Mouse (Mus musculus) skeletal muscle tissue, adult 2 months (tissue): ENCODE measurements around the gene Gm17720.
A peak's percentile ranks its signal among the peaks of the same experiment; 100 is the strongest.

ENCODE experiments used
- DNase-seq: peaks from one replicate; pipeline ENCODE4 v3.0.0-alpha.2; 2012; ENCODE audit warnings: low read depth, low spot score

Gene Gm17720

GRCm38 (mm10) chr8:110102653-110103052 is at the start of gene Gm17720:
TSS of gene Gm17720 (minus strand) at chr8:110102753.
- no peak for DNase-seq

GRCm38 (mm10) chr8:110145538-110145937 is 43.0 kb upstream of the Gm17720 start:
- DNase-seq, result peak; percentile 9

GRCm38 (mm10) chr8:110140770-110141169 is 38.2 kb upstream of the Gm17720 start:
- no peak for DNase-seq

- DNase-seq, result no peak
These were observed 37.6 kb upstream of the Gm17720 start for GRCm38 (mm10) chr8:110140156-110140555.

- peak; percentile 7 for DNase-seq
These were observed 33.0 kb upstream of the Gm17720 start for GRCm38 (mm10) chr8:110135515-110135914.

- DNase-seq, result no peak
These were observed 31.7 kb upstream of the Gm17720 start for GRCm38 (mm10) chr8:110134236-110134635.

GRCm38 (mm10) chr8:110130537-110130936 is 28.0 kb upstream of the Gm17720 start:
- peak; percentile 62 for DNase-seq

GRCm38 (mm10) chr8:110119715-110120114 is 17.2 kb upstream of the Gm17720 start:
- DNase-seq, result no peak

- DNase-seq, result no peak
These were observed 877 bp downstream of the Gm17720 start for GRCm38 (mm10) chr8:110101676-110102075.

GRCm38 (mm10) chr8:110100907-110101306 is 1.6 kb downstream of the Gm17720 start, which contains the start of gene Gm21964:
TSS of gene Gm21964 (plus strand) at chr8:110101207.
- DNase-seq, result no peak

- DNase-seq, result peak; percentile 12
These were observed 10.7 kb downstream of the Gm17720 start for GRCm38 (mm10) chr8:110091869-110092268.

GRCm38 (mm10) chr8:110082416-110083105 is 20.0 kb downstream of the Gm17720 start:
- no peak for DNase-seq

- DNase-seq, result peak; percentile 53
These were observed 23.0 kb downstream of the Gm17720 start, which contains the start of gene Zfp612 for GRCm38 (mm10) chr8:110079282-110080221. TSS of gene Zfp612 (plus strand) at chr8:110079746.

- DNase-seq, result no peak
These were observed 28.1 kb downstream of the Gm17720 start for GRCm38 (mm10) chr8:110074496-110074895.

GRCm38 (mm10) chr8:110071600-110071999 is 31.0 kb downstream of the Gm17720 start:
- DNase-seq, result peak; percentile 34

- DNase-seq, result no peak
These were observed 32.8 kb downstream of the Gm17720 start for GRCm38 (mm10) chr8:110069706-110070105.

GRCm38 (mm10) chr8:110065676-110066075 is 36.9 kb downstream of the Gm17720 start:
- DNase-seq, result no peak

GRCm38 (mm10) chr8:110064606-110065365 is 37.8 kb downstream of the Gm17720 start:
- DNase-seq, result no peak

GRCm38 (mm10) chr8:110064161-110064560 is 38.4 kb downstream of the Gm17720 start:
- DNase-seq, result no peak

- no peak for DNase-seq
These were observed 44.3 kb downstream of the Gm17720 start for GRCm38 (mm10) chr8:110058207-110058606.

- no peak for DNase-seq
These were observed 51.3 kb downstream of the Gm17720 start for GRCm38 (mm10) chr8:110051208-110051607.

GRCm38 (mm10) chr8:110040509-110040908 is 62.0 kb downstream of the Gm17720 start:
- DNase-seq, result no peak
